Mouse (Mus musculus) embryonic facial prominence, embryonic 13.5 days (tissue): Measurements from ENCODE around the gene Setd2. TPM values are rescaled to one million over a fixed set of nuclear protein-coding genes. Genes with fewer than 3 reads are reported as not detected.

Experiments
- ATAC-seq: fragments of 200-750 bp; cut with Nextera tagmentation; 2 replicates; pipeline ENCODE4 v1.8.0; 2017; ENCODE audit warnings: low read depth; ENCODE audit not compliant: insufficient number of reproducible peaks, insufficient read depth, low FRiP score, low TSS enrichment
- H3K27ac ChIP-seq: fragments of 300-500 bp; sonication (generic); 2 replicates; pipeline ENCODE4 v1.5.1; 2015; ENCODE audit warnings: moderate library complexity, mild to moderate bottlenecking, inconsistent platforms
- H3K27me3 ChIP-seq: fragments of 300-500 bp; sonication (generic); 2 replicates; pipeline ENCODE4 v1.6.1; 2015; ENCODE audit warnings: mild to moderate bottlenecking, inconsistent platforms
- H3K36me3 ChIP-seq: fragments of 300-500 bp; sonication (generic); 2 replicates; pipeline ENCODE4 v1.6.1; 2015; ENCODE audit warnings: mild to moderate bottlenecking, inconsistent platforms
- H3K4me1 ChIP-seq: fragments of 300-500 bp; sonication (generic); 2 replicates; pipeline ENCODE4 v1.6.1; 2015; ENCODE audit warnings: inconsistent platforms
- H3K4me2 ChIP-seq: fragments of 300-500 bp; sonication (generic); 2 replicates; pipeline ENCODE4 v1.6.1; 2015; ENCODE audit warnings: moderate library complexity, mild to moderate bottlenecking, inconsistent platforms
- H3K4me3 ChIP-seq: fragments of 300-500 bp; sonication (generic); 2 replicates; pipeline ENCODE4 v1.5.1; 2015; ENCODE audit warnings: mild to moderate bottlenecking, inconsistent platforms
- H3K9ac ChIP-seq: fragments of 300-500 bp; sonication (generic); 2 replicates; pipeline ENCODE4 v1.6.1; 2015; ENCODE audit warnings: mild to moderate bottlenecking, inconsistent platforms
- H3K9me3 ChIP-seq: fragments of 300-500 bp; sonication (generic); 2 replicates; pipeline ENCODE4 v1.6.1; 2016; ENCODE audit warnings: inconsistent platforms
- WGBS: fragments of 180-500 bp; shearing (Covaris S2); methylation state at CpG from one replicate; pipeline ENCODE4 v1.1.7; 2015; ENCODE audit warnings: mixed read lengths; 5-methylcytosine and 5-hydroxymethylcytosine counted together
- polyA plus RNA-seq: library from polyadenylated mRNA; unstranded; fragments of >200 nt; fragmentation: Nextera tagmentation; extraction: Ambion mirVana; gene quantifications from 2 replicates; pipeline ENCODE4 v1.2.1, GENCODE M21; 2015

The Setd2 gene
- polyA plus RNA-seq, 1 experiment from 2014 or later, result 42.2 TPM

GRCm38 (mm10) chr9:110643787-110644186 is 111.4 kb downstream of the Setd2 start:
- no peaks in the 10 kb centered on the region for H3K4me1 ChIP-seq
- ATAC-seq, result no peak
- no peaks in the 10 kb centered on the region for H3K9me3 ChIP-seq
- no peak overlapping the region for H3K4me3 ChIP-seq
- H3K9ac ChIP-seq, result no peak overlapping the region
- H3K36me3 ChIP-seq, result no peaks in the 10 kb centered on the region
- no peaks in the 10 kb centered on the region for H3K27me3 ChIP-seq
- WGBS, result 57% methylated on average over 9 of the region's 9 CpGs
- no peak overlapping the region for H3K27ac ChIP-seq
- H3K4me2 ChIP-seq, result no peak overlapping the region

GRCm38 (mm10) chr9:110644295-110644694 is 111.9 kb downstream of the Setd2 start:
- ATAC-seq, result no peak
- Histone ChIP-seq H3K9ac (no peak overlapping the region), H3K4me3 (no peak overlapping the region), H3K27me3 (no peaks in the 10 kb centered on the region), H3K4me1 (no peaks in the 10 kb centered on the region), H3K36me3 (no peaks in the 10 kb centered on the region), H3K9me3 (no peaks in the 10 kb centered on the region), H3K27ac (no peak overlapping the region), H3K4me2 (no peak overlapping the region)
- 75% methylated on average over 10 of the region's 10 CpGs for WGBS

- no peak for ATAC-seq
- no peak overlapping the region for H3K9ac ChIP-seq
- no peak overlapping the region for H3K4me3 ChIP-seq
- H3K4me1 ChIP-seq, result no peaks in the 10 kb centered on the region
- H3K4me2 ChIP-seq, result no peak overlapping the region
- 68% methylated on average over 9 of the region's 9 CpGs for WGBS
- H3K36me3 ChIP-seq, result no peaks in the 10 kb centered on the region
- H3K9me3 ChIP-seq, result no peaks in the 10 kb centered on the region
- H3K27me3 ChIP-seq, result peaks cover 2% of the 10 kb centered on the region
- H3K27ac ChIP-seq, result no peak overlapping the region
These were observed 112.8 kb downstream of the Setd2 start for GRCm38 (mm10) chr9:110645219-110645618.

GRCm38 (mm10) chr9:110649775-110650174 is 117.4 kb downstream of the Setd2 start:
- H3K27ac ChIP-seq, result no peak overlapping the region
- H3K36me3 ChIP-seq, result no peaks in the 10 kb centered on the region
- H3K27me3 ChIP-seq, result peaks cover 48% of the 10 kb centered on the region

GRCm38 (mm10) chr9:110651931-110652722 is 119.7 kb downstream of the Setd2 start:
- H3K27ac ChIP-seq, result peak overlapping the region; percentile 23
- H3K9me3 ChIP-seq, result no peaks in the 10 kb centered on the region
- peak overlapping the region; percentile 99 for H3K4me2 ChIP-seq
- ATAC-seq, result no peak
- H3K9ac ChIP-seq, result no peak overlapping the region
- H3K36me3 ChIP-seq, result no peaks in the 10 kb centered on the region
- peaks cover 54% of the 10 kb centered on the region for H3K27me3 ChIP-seq
- 29% methylated on average over 13 of the region's 13 CpGs for WGBS
- H3K4me3 ChIP-seq, result peak overlapping the region; percentile 64
- peaks cover 34% of the 10 kb centered on the region for H3K4me1 ChIP-seq

More at GRCm38 (mm10) chr9:110649775-110650174, 117.4 kb downstream of the Setd2 start:
- Histone ChIP-seq H3K4me1 (peaks cover 28% of the 10 kb centered on the region), H3K9ac (no peak overlapping the region), H3K9me3 (no peaks in the 10 kb centered on the region), H3K4me2 (no peak overlapping the region), H3K4me3 (no peak overlapping the region)
- no peak for ATAC-seq

GRCm38 (mm10) chr9:110652963-110653654 is 120.7 kb downstream of the Setd2 start:
- no peak for ATAC-seq
- H3K9me3 ChIP-seq, result no peaks in the 10 kb centered on the region

GRCm38 (mm10) chr9:110653655-110654461 is 121.5 kb downstream of the Setd2 start, which contains the start of gene Nbeal2:
Nbeal2 (minus strand) TSS chr9:110654161.
- peaks cover 42% of the 10 kb centered on the region for H3K4me1 ChIP-seq
- H3K27me3 ChIP-seq, result peaks cover 54% of the 10 kb centered on the region
- H3K36me3 ChIP-seq, result peaks cover 2% of the 10 kb centered on the region; the same call in 1 of the 2 replicates
- ATAC-seq, result peak; percentile 78
- peak within 1 kb of the TSS; percentile 64 for H3K4me3 ChIP-seq
- peak within 1 kb of the TSS; percentile 72 for H3K9ac ChIP-seq
- WGBS, result under 1% methylated on average over 75 of the region's 75 CpGs
- H3K27ac ChIP-seq, result no peak within 1 kb of the TSS
- no peaks in the 10 kb centered on the region for H3K9me3 ChIP-seq
- peak within 1 kb of the TSS; percentile 99 for H3K4me2 ChIP-seq

More at GRCm38 (mm10) chr9:110652963-110653654, 120.7 kb downstream of the Setd2 start:
- peak overlapping the region; percentile 64 for H3K4me3 ChIP-seq
- H3K36me3 ChIP-seq, result no peaks in the 10 kb centered on the region
- H3K27ac ChIP-seq, result no peak overlapping the region
- peak overlapping the region; percentile 72 for H3K9ac ChIP-seq
- peaks cover 42% of the 10 kb centered on the region for H3K4me1 ChIP-seq
- WGBS, result 18% methylated on average over 14 of the region's 14 CpGs
- H3K27me3 ChIP-seq, result peaks cover 54% of the 10 kb centered on the region
- H3K4me2 ChIP-seq, result peak overlapping the region; percentile 99

GRCm38 (mm10) chr9:110654726-110655650 is 122.6 kb downstream of the Setd2 start:
- Histone ChIP-seq H3K9me3 (no peaks in the 10 kb centered on the region), H3K4me1 (peaks cover 42% of the 10 kb centered on the region), H3K27ac (no peak overlapping the region), H3K9ac (no peak overlapping the region), H3K27me3 (peaks cover 54% of the 10 kb centered on the region), H3K4me3 (peak overlapping the region; percentile 64), H3K4me2 (peak overlapping the region; percentile 99), H3K36me3 (peaks cover 7% of the 10 kb centered on the region; the same call in 1 of the 2 replicates)
- ATAC-seq, result no peak
- WGBS, result 81% methylated on average over 19 of the region's 19 CpGs

GRCm38 (mm10) chr9:110655651-110656007 is 123.2 kb downstream of the Setd2 start:
- peak overlapping the region; percentile 60; the same call in 1 of the 2 replicates for H3K27ac ChIP-seq
- peak overlapping the region; percentile 70 for H3K4me3 ChIP-seq

More at GRCm38 (mm10) chr9:110655651-110656007, 123.2 kb downstream of the Setd2 start:
- peaks cover 48% of the 10 kb centered on the region for H3K27me3 ChIP-seq
- peak overlapping the region; percentile 54 for H3K9ac ChIP-seq
- H3K36me3 ChIP-seq, result peaks cover 7% of the 10 kb centered on the region; the same call in 1 of the 2 replicates
- 83% methylated on average over 10 of the region's 10 CpGs for WGBS
- H3K9me3 ChIP-seq, result no peaks in the 10 kb centered on the region
- no peak for ATAC-seq
- H3K4me1 ChIP-seq, result peaks cover 42% of the 10 kb centered on the region
- peak overlapping the region; percentile 73 for H3K4me2 ChIP-seq
